In genomic region chr16:23174855-23175254, GRCm38 (mm10) we compare ENCODE assay signal across 25 mouse cellular contexts. TPM values are rescaled to one million over a fixed set of nuclear protein-coding genes. Genes with fewer than 3 reads are reported as not detected.
DNase-seq lines count a peak whose midpoint lies in the region; ATAC-seq and TF ChIP-seq lines count a peak whose summit lies in the region.
"Had no signal": no experiment of that assay in that cellular context is flagged by ENCODE, and none has a peak within 500 bp of the region (broad histone marks: within the 10 kb centered on the region; RNA-seq: fewer than 3 reads in every experiment).

No protein-coding gene starts in this region.

- no peak for TF ChIP-seq CTCF in cerebellum, adult 2 months (IDR thresholded peaks at IDR 0.05; ENCODE audit: borderline replicate concordance, insufficient read depth, low read depth, low read length)

- H3K27ac ChIP-seq in liver, embryonic 11.5 days (ENCODE audit: low read depth, low read length) = no peak overlapping the region
- no peak overlapping the region for H3K27ac ChIP-seq in liver, embryonic 12.5 days
- H3K27ac ChIP-seq in cerebellum, adult 2 months (ENCODE audit: insufficient read depth, low read length) = no peak overlapping the region
- no peak overlapping the region for H3K27ac ChIP-seq in hindbrain, embryonic 16.5 days (ENCODE audit: low read depth, low read length)
- H3K27ac ChIP-seq: forebrain, embryonic 10.5 days; heart, embryonic 10.5 days; hindbrain, embryonic 10.5 days; limb, embryonic 12.5 days; liver, embryonic 15.5 days had no signal

- no peaks in the 10 kb centered on the region for H3K36me3 ChIP-seq in liver, embryonic 11.5 days (ENCODE audit: control insufficient read depth, insufficient read depth, low read length)
- no peaks in the 10 kb centered on the region for H3K36me3 ChIP-seq in liver, embryonic 12.5 days
- no peaks in the 10 kb centered on the region for H3K36me3 ChIP-seq in hindbrain, embryonic 16.5 days (ENCODE audit: control insufficient read depth, insufficient read depth, low read length)
- H3K36me3 ChIP-seq: forebrain, embryonic 10.5 days; heart, embryonic 10.5 days; hindbrain, embryonic 10.5 days; limb, embryonic 12.5 days; liver, embryonic 15.5 days had no signal

- no peaks in the 10 kb centered on the region for H3K9me3 ChIP-seq in liver, embryonic 11.5 days (ENCODE audit: control insufficient read depth, low read length)
- H3K9me3 ChIP-seq in liver, embryonic 12.5 days (replicated peaks) = no peaks in the 10 kb centered on the region; the same call in 1 of the 2 replicates
- H3K9me3 ChIP-seq in hindbrain, embryonic 16.5 days (ENCODE audit: control insufficient read depth, low read length) = peaks cover 2% of the 10 kb centered on the region; the same call in 1 of the 2 replicates
- H3K9me3 ChIP-seq: liver, embryonic 15.5 days had no signal

- H3K4me3 ChIP-seq in liver, embryonic 11.5 days (ENCODE audit: low read depth, low read length) = no peak overlapping the region
- H3K4me3 ChIP-seq in liver, embryonic 12.5 days = no peak overlapping the region
- H3K4me3 ChIP-seq in cerebellum, adult 2 months (replicated peaks; ENCODE audit: insufficient read depth, low read depth, low read length) = no peak overlapping the region
- H3K4me3 ChIP-seq in hindbrain, embryonic 16.5 days (ENCODE audit: low read length) = no peak overlapping the region
- H3K4me3 ChIP-seq: forebrain, embryonic 10.5 days; heart, embryonic 10.5 days; hindbrain, embryonic 10.5 days; limb, embryonic 12.5 days; liver, embryonic 15.5 days; megakaryocyte, embryonic 14.5 days had no signal

- H3K4me1 ChIP-seq in liver, embryonic 11.5 days (replicated peaks; ENCODE audit: control insufficient read depth, insufficient read depth, low read length) = no peaks in the 10 kb centered on the region; the same call in 1 of the 2 replicates
- H3K4me1 ChIP-seq in liver, embryonic 12.5 days = peaks cover 4% of the 10 kb centered on the region; the same call in 1 of the 2 replicates
- H3K4me1 ChIP-seq in cerebellum, adult 2 months (ENCODE audit: control insufficient read depth, insufficient read depth, low read length) = no peaks in the 10 kb centered on the region
- H3K4me1 ChIP-seq in hindbrain, embryonic 16.5 days (ENCODE audit: control insufficient read depth, insufficient read depth, low read depth, low read length) = no peaks in the 10 kb centered on the region
- H3K4me1 ChIP-seq: forebrain, embryonic 10.5 days; heart, embryonic 10.5 days; hindbrain, embryonic 10.5 days; limb, embryonic 12.5 days; liver, embryonic 15.5 days had no signal

- TF ChIP-seq POLR2A in cerebellum, adult 2 months (IDR thresholded peaks at IDR 0.05; ENCODE audit: borderline replicate concordance, insufficient read depth, low read length) = no peak

- peak; percentile 7 for DNase-seq in liver, embryonic 11.5 days (ENCODE audit: low spot score)
- DNase-seq in CD8-positive naive resting alpha-beta T cell, adult 2 months (ENCODE audit: low read depth in 2 of 2, low spot score in 2 of 2) = peak; percentile 55 to 62
- peak; percentile 87 for DNase-seq in induced T-regulatory cell, adult 2 months (ENCODE audit: low read depth)
- DNase-seq in thymus, postnatal 14 days = peak; percentile 66
- DNase-seq in ovary, adult 18-20 months (ENCODE audit: low spot score) = no peak
- no peak for DNase-seq in cerebellum, adult 2 months
- DNase-seq: adrenal gland, postnatal 14 days; cerebellum, adult 11 months; cerebellum, postnatal 14 days; forebrain, postnatal 0 days; kidney, adult 8-10 months; kidney, postnatal 25 days; right cerebral cortex, postnatal 4 days had no signal

- 42% methylated on average over 5 of the region's 5 CpGs for WGBS in liver, embryonic 11.5 days
- 24% methylated on average over 5 of the region's 5 CpGs for WGBS in liver, embryonic 12.5 days (ENCODE audit: insufficient replicate concordance)
- WGBS in cerebellum, adult 2 months = 93% methylated on average over 5 of the region's 5 CpGs
- WGBS in hindbrain, embryonic 16.5 days = 94% methylated on average over 5 of the region's 5 CpGs

- H3K27me3 ChIP-seq in liver, embryonic 11.5 days (replicated peaks; ENCODE audit: control insufficient read depth, insufficient read depth, low read length) = no peaks in the 10 kb centered on the region
- H3K27me3 ChIP-seq in liver, embryonic 12.5 days (replicated peaks) = no peaks in the 10 kb centered on the region
- no peaks in the 10 kb centered on the region for H3K27me3 ChIP-seq in cerebellum, adult 2 months (ENCODE audit: control insufficient read depth, insufficient read depth, low read length)
- no peaks in the 10 kb centered on the region for H3K27me3 ChIP-seq in hindbrain, embryonic 16.5 days (replicated peaks; ENCODE audit: control insufficient read depth, insufficient read depth, low read length)
- H3K27me3 ChIP-seq: limb, embryonic 12.5 days; liver, embryonic 15.5 days; Patski had no signal

- H3K9ac ChIP-seq in liver, embryonic 11.5 days (ENCODE audit: low read depth, low read length) = no peak overlapping the region
- no peak overlapping the region for H3K9ac ChIP-seq in liver, embryonic 12.5 days
- no peak overlapping the region for H3K9ac ChIP-seq in hindbrain, embryonic 16.5 days (ENCODE audit: low read depth, low read length)
- H3K9ac ChIP-seq: forebrain, postnatal 0 days; limb, embryonic 12.5 days; liver, embryonic 15.5 days had no signal

- H3K4me2 ChIP-seq in liver, embryonic 11.5 days = no peak overlapping the region
- no peak overlapping the region for H3K4me2 ChIP-seq in liver, embryonic 12.5 days
- no peak overlapping the region for H3K4me2 ChIP-seq in hindbrain, embryonic 16.5 days (ENCODE audit: low read length)
- H3K4me2 ChIP-seq: limb, embryonic 12.5 days; liver, embryonic 15.5 days had no signal

- no peak for ATAC-seq in liver, embryonic 11.5 days (replicated peaks; ENCODE audit: low FRiP score)
- ATAC-seq in liver, embryonic 12.5 days = no peak
- no peak for ATAC-seq in hindbrain, embryonic 16.5 days
- ATAC-seq: forebrain, postnatal 0 days; lung, postnatal 0 days; midbrain, embryonic 16.5 days; Patski had no signal

RNA-seq across cellular contexts. Expression of gene Adipoq, which starts 28.5 kb away (rescaled TPM):
- not detected in 2 replicates for polyA plus RNA-seq in liver, embryonic 11.5 days (2014; fragmentation: Nextera tagmentation; extraction: Ambion mirVana)
- polyA plus RNA-seq in liver, embryonic 12.5 days (2016; fragmentation: Nextera tagmentation; extraction: Ambion mirVana) = not detected in 2 replicates
- 0.33 TPM in 1 of 2 replicates, not detected in the other for polyA plus RNA-seq in cerebellum, adult 2 months (2012; rRNA removed)
- 0.32 TPM in 1 of 2 replicates, not detected in the other for polyA plus RNA-seq in hindbrain, embryonic 16.5 days (2015; fragmentation: Nextera tagmentation; extraction: Ambion mirVana)
- polyA plus RNA-seq: forebrain, embryonic 10.5 days; forebrain, postnatal 0 days; hindbrain, embryonic 10.5 days; intestine, embryonic 14.5 days; limb, embryonic 12.5 days; liver, embryonic 15.5 days; lung, postnatal 0 days; midbrain, embryonic 16.5 days; Patski had no signal

RNA-seq across cellular contexts. Expression of gene Rfc4, which starts 47.3 kb away (rescaled TPM):
- polyA plus RNA-seq in liver, embryonic 11.5 days (2014; fragmentation: Nextera tagmentation; extraction: Ambion mirVana) = 204 and 227 TPM in 2 replicates
- polyA plus RNA-seq in liver, embryonic 12.5 days (2016; fragmentation: Nextera tagmentation; extraction: Ambion mirVana) = 184 and 199 TPM in 2 replicates
- polyA plus RNA-seq in cerebellum, adult 2 months (2012; rRNA removed) = 2.1 and 2.5 TPM in 2 replicates
- 38.5 and 39.1 TPM in 2 replicates for polyA plus RNA-seq in hindbrain, embryonic 16.5 days (2015; fragmentation: Nextera tagmentation; extraction: Ambion mirVana)

RNA-seq across cellular contexts. Expression of gene St6gal1, which starts 49.7 kb away (rescaled TPM):
- 16.1 and 18.7 TPM in 2 replicates for polyA plus RNA-seq in liver, embryonic 11.5 days (2014; fragmentation: Nextera tagmentation; extraction: Ambion mirVana)
- 7.5 and 7.9 TPM in 2 replicates for polyA plus RNA-seq in liver, embryonic 12.5 days (2016; fragmentation: Nextera tagmentation; extraction: Ambion mirVana)
- polyA plus RNA-seq in cerebellum, adult 2 months (2012; rRNA removed) = 11.2 and 11.5 TPM in 2 replicates
- 18.4 and 22.6 TPM in 2 replicates for polyA plus RNA-seq in hindbrain, embryonic 16.5 days (2015; fragmentation: Nextera tagmentation; extraction: Ambion mirVana)

Comparison
In these comparisons a context has a peak if more than half of its experiments do, and no peak if none do; other contexts are left out.
1. DNase-seq: peak in liver, embryonic 11.5 days (single experiment), CD8-positive naive resting alpha-beta T cell, adult 2 months (2 of 2), induced T-regulatory cell, adult 2 months (single experiment) and thymus, postnatal 14 days (single experiment); none in ovary, adult 18-20 months (single experiment) and cerebellum, adult 2 months (0 of 2).
2. RNA of gene Rfc4, which starts 47.3 kb away (polyA plus RNA-seq): 204 to 227 TPM in liver, embryonic 11.5 days, 184 to 199 TPM in liver, embryonic 12.5 days and 38.5 to 39.1 TPM in hindbrain, embryonic 16.5 days; 2.1 to 2.5 TPM in cerebellum, adult 2 months; every median in the first group is over 10 times any median in the second.